Mouse (Mus musculus) lung, adult 2 months (tissue): ENCODE measurements around the gene Cabp2.

Experiments
- CTCF ChIP-seq: fragments of 200-500 bp; IDR thresholded peaks from 2 replicates; pipeline ENCODE4 v1.5.1; 2011; ENCODE audit warnings: mild to moderate bottlenecking, low read length, control low read depth; ENCODE audit not compliant: insufficient read depth
- POLR2A ChIP-seq: fragments of 200-500 bp; IDR thresholded peaks from 2 replicates; pipeline ENCODE4 v1.6.1; 2011; ENCODE audit warnings: low read depth, mild to moderate bottlenecking, control low read depth, low read length, borderline replicate concordance; ENCODE audit errors: extremely low read depth

DNA sequence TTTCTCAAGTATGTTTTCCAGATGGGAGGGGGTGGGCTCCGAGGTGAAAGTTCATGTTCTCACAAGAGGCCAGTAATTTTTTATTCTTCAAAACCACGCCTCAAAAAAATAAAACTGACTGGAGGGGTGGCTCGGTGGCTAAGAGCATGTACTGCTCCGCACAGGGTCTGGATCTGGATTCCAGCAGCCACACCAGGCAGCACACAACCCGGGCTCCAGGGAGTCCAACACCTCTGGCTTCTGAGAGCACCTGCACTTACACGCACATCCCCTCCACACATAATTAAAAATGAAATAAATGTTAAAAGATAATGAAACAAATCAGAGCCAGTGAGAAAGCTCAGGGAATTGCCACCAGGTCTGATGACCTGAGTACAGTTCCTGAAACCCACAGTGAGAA lies 15.1 kb upstream of the Cabp2 start:
- TF ChIP-seq CTCF (no peak), POLR2A (no peak)
